ENCODE assay signal across 8 mouse cellular contexts in the genomic region with DNA sequence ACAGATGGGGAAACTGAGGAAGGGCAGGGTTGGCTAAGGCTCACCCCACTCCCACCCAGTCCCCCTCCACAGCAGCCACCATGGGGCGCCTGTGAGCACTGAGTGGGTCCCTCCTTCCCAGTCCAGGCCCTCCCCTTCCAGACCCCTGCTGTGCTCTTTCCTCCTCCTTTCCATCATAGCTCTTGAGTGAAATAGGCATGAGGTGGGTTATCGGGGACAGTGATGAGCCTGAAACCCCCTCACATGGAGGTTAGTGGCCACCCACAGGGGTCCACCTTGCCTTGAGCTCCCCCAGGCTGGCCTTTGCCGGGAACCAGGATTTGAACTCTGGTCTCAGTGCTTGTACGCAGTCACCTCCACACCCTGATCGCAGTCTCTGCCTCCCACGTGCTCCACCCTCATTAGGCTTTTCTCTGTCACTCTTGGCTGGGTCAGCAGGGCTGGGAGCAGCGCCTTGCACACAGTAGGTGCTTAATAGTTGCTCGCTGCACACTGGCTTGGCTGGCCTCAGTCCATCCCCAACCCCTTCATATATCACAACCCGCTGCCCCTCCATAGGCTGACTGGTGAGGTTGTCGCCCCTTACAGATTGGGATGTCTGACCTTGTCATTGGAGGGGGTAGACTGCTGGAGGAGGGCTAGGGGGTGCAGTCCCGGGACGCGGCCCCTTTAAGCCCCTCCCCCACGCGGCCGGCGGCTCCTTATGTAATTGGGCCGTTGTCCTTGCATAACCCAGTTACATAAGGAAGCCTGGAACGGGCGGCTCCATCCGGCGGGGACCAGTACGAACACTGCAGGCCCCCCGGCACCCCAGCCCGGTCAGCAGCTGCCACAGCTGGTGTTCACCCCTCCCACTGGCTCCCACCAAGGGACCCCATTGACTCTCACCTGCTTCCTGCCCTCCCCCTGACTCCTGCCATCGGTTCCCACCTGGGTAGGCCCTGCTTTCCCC. TPM values are rescaled to one million over a fixed set of nuclear protein-coding genes. Genes with fewer than 3 reads are reported as not detected.
DNase-seq lines count a peak whose midpoint lies in the region; ATAC-seq and TF ChIP-seq lines count a peak whose summit lies in the region.

No protein-coding gene starts in this region.

- TF ChIP-seq CTCF in thymus, adult 2 months (IDR thresholded peaks at IDR 0.05; ENCODE audit: borderline replicate concordance, control insufficient read depth, extremely low read depth, insufficient read depth, low read length, poor library complexity) = no peak
- no peak for TF ChIP-seq CTCF in heart, postnatal 0 days (IDR thresholded peaks at IDR 0.05; ENCODE audit: low read depth)

- H3K4me3 ChIP-seq in thymus, adult 2 months (ENCODE audit: control insufficient read depth, insufficient read depth, low read length) = no peak overlapping the region; the same call in 1 of the 2 replicates
- 0 out of 2 replicates have a peak overlapping the region, but pooled peaks have one; percentile 5 for H3K4me3 ChIP-seq in forebrain, embryonic 12.5 days (replicated peaks)
- H3K4me3 ChIP-seq in heart, postnatal 0 days (ENCODE audit: low read depth, low read length) = no peak overlapping the region

- ATAC-seq in forebrain, embryonic 12.5 days (ENCODE audit: low FRiP score) = peak; percentile 14; the same call in 1 of the 2 replicates
- ATAC-seq in heart, postnatal 0 days (ENCODE audit: insufficient read depth, low read depth) = peak; percentile 21
- no peak for ATAC-seq in CD4-positive, CD25-positive, alpha-beta regulatory T cell, adult 4 months

- peak overlapping the region; percentile 57; the same call in 1 of the 2 replicates for H3K27ac ChIP-seq in thymus, adult 2 months (ENCODE audit: control insufficient read depth, insufficient read depth, low read length)
- H3K27ac ChIP-seq in forebrain, embryonic 12.5 days = peak overlapping the region; percentile 80; the same call in 1 of the 2 replicates
- peak overlapping the region; percentile 97 for H3K27ac ChIP-seq in heart, postnatal 0 days (ENCODE audit: low read depth)

- no peak for DNase-seq in thymus, adult 2 months
- DNase-seq in thymus, adult 18-20 months = no peak
- peak; percentile 72 for DNase-seq in heart, postnatal 0 days (ENCODE audit: low spot score)
- peak; percentile 93 to 97 for DNase-seq in kidney, postnatal 25 days
- DNase-seq in lung, adult 18-20 months = peak; percentile 89 to 94
- DNase-seq in ovary, adult 18-20 months (ENCODE audit: low spot score) = peak; percentile 75

- H3K36me3 ChIP-seq in thymus, adult 2 months (ENCODE audit: control insufficient read depth, insufficient read depth, low read length) = no peaks in the 10 kb centered on the region
- no peaks in the 10 kb centered on the region for H3K36me3 ChIP-seq in forebrain, embryonic 12.5 days (replicated peaks)
- peaks cover 1% of the 10 kb centered on the region; the same call in 1 of the 2 replicates for H3K36me3 ChIP-seq in heart, postnatal 0 days (replicated peaks; ENCODE audit: control insufficient read depth, insufficient read depth, low read length)

- peak; percentile 99 for TF ChIP-seq EP300 in heart, postnatal 0 days (IDR thresholded peaks at IDR 0.05; ENCODE audit: low read depth)

- no peaks in the 10 kb centered on the region for H3K27me3 ChIP-seq in thymus, adult 2 months (ENCODE audit: control insufficient read depth, insufficient read depth, low read length)
- peaks cover 8% of the 10 kb centered on the region for H3K27me3 ChIP-seq in forebrain, embryonic 12.5 days
- no peaks in the 10 kb centered on the region for H3K27me3 ChIP-seq in heart, postnatal 0 days (ENCODE audit: control insufficient read depth, insufficient read depth, low read length)

- no peak for TF ChIP-seq POLR2A in thymus, adult 2 months (IDR thresholded peaks at IDR 0.05; ENCODE audit: control insufficient read depth, extremely low read depth, insufficient read depth, low read length, poor library complexity)

- H3K4me2 ChIP-seq in forebrain, embryonic 12.5 days = peak overlapping the region; percentile 35
- H3K4me2 ChIP-seq in heart, postnatal 0 days (ENCODE audit: low read depth, low read length) = peak overlapping the region; percentile 48

- WGBS in thymus, adult 2 months = 49% methylated on average over 26 of the region's 26 CpGs
- WGBS in forebrain, embryonic 12.5 days = 28% methylated on average over 26 of the region's 26 CpGs
- 34% methylated on average over 25 of the region's 26 CpGs for WGBS in heart, postnatal 0 days

- no peak overlapping the region for H3K9ac ChIP-seq in forebrain, embryonic 12.5 days
- H3K9ac ChIP-seq in heart, postnatal 0 days (replicated peaks; ENCODE audit: low read depth, low read length) = 0 out of 2 replicates have a peak overlapping the region, but pooled peaks have one; percentile 6

- H3K9me3 ChIP-seq in forebrain, embryonic 12.5 days = no peaks in the 10 kb centered on the region
- H3K9me3 ChIP-seq in heart, postnatal 0 days (replicated peaks; ENCODE audit: control insufficient read depth, low read length) = no peaks in the 10 kb centered on the region

- peaks cover 12% of the 10 kb centered on the region for H3K4me1 ChIP-seq in thymus, adult 2 months (replicated peaks; ENCODE audit: control insufficient read depth, insufficient read depth, low read length)
- peaks cover 90% of the 10 kb centered on the region for H3K4me1 ChIP-seq in forebrain, embryonic 12.5 days
- peaks cover 83% of the 10 kb centered on the region for H3K4me1 ChIP-seq in heart, postnatal 0 days (ENCODE audit: control insufficient read depth, insufficient read depth)

RNA-seq across cellular contexts. Expression of a gene that starts 20.7 kb away (rescaled TPM):
- polyA plus RNA-seq in thymus, adult 2 months (2012; rRNA removed) = 49.7 and 51.1 TPM in 2 replicates
- polyA plus RNA-seq in forebrain, embryonic 12.5 days (2016; fragmentation: Nextera tagmentation; extraction: Ambion mirVana) = 1.8 and 2.6 TPM in 2 replicates
- 6.6 and 7.8 TPM in 2 replicates for total RNA-seq in heart, postnatal 0 days (2014; rRNA removed; ENCODE audit: low replicate concordance)
- polyA plus RNA-seq in heart, postnatal 0 days (2015; fragmentation: Nextera tagmentation; extraction: Ambion mirVana) = 3.3 and 3.8 TPM in 2 replicates
- polyA plus RNA-seq in CD4-positive, CD25-positive, alpha-beta regulatory T cell, adult 4 months (2017; shearing (Covaris generic)) = 10 to 100 TPM in 1 of 2 experiments, 1 to 10 TPM in 1; 9.0 to 10.8 TPM

RNA-seq across cellular contexts. Expression of a gene that starts 24.8 kb away (rescaled TPM):
- 7.5 and 8.4 TPM in 2 replicates for polyA plus RNA-seq in thymus, adult 2 months (2012; rRNA removed)
- polyA plus RNA-seq in forebrain, embryonic 12.5 days (2016; fragmentation: Nextera tagmentation; extraction: Ambion mirVana) = 1.4 and 2.1 TPM in 2 replicates
- total RNA-seq in heart, postnatal 0 days (2014; rRNA removed; ENCODE audit: low replicate concordance) = not detected in 2 replicates
- polyA plus RNA-seq in heart, postnatal 0 days (2015; fragmentation: Nextera tagmentation; extraction: Ambion mirVana) = 0.45 and 0.70 TPM in 2 replicates
- 1 to 10 TPM in 1 of 2 experiments, under 1 TPM in 1; 0.71 to 2.3 TPM for polyA plus RNA-seq in CD4-positive, CD25-positive, alpha-beta regulatory T cell, adult 4 months (2017; shearing (Covaris generic))

RNA-seq across cellular contexts. Expression of a gene that starts 29.3 kb away (rescaled TPM):
- polyA plus RNA-seq in thymus, adult 2 months (2012; rRNA removed) = 4.1 and 5.3 TPM in 2 replicates
- 4.2 and 4.6 TPM in 2 replicates for polyA plus RNA-seq in forebrain, embryonic 12.5 days (2016; fragmentation: Nextera tagmentation; extraction: Ambion mirVana)
- total RNA-seq in heart, postnatal 0 days (2014; rRNA removed; ENCODE audit: low replicate concordance) = 0.11 TPM in 1 of 2 replicates, not detected in the other
- polyA plus RNA-seq in heart, postnatal 0 days (2015; fragmentation: Nextera tagmentation; extraction: Ambion mirVana) = 0.43 and 1.1 TPM in 2 replicates
- polyA plus RNA-seq in CD4-positive, CD25-positive, alpha-beta regulatory T cell, adult 4 months (2017; shearing (Covaris generic)) = 1 to 10 TPM; 2.2 to 3.7 TPM

RNA-seq across cellular contexts. Expression of a gene that starts 29.4 kb away (rescaled TPM):
- polyA plus RNA-seq in thymus, adult 2 months (2012; rRNA removed) = 119 and 123 TPM in 2 replicates
- 68.1 and 68.5 TPM in 2 replicates for polyA plus RNA-seq in forebrain, embryonic 12.5 days (2016; fragmentation: Nextera tagmentation; extraction: Ambion mirVana)
- 123 and 139 TPM in 2 replicates for total RNA-seq in heart, postnatal 0 days (2014; rRNA removed; ENCODE audit: low replicate concordance)
- 75.2 and 77.6 TPM in 2 replicates for polyA plus RNA-seq in heart, postnatal 0 days (2015; fragmentation: Nextera tagmentation; extraction: Ambion mirVana)
- polyA plus RNA-seq in CD4-positive, CD25-positive, alpha-beta regulatory T cell, adult 4 months (2017; shearing (Covaris generic)) = 10 to 100 TPM in 1 of 2 experiments, 1 to 10 TPM in 1; 9.4 to 13.9 TPM

RNA-seq across cellular contexts. Expression of a gene that starts 35.3 kb away (rescaled TPM):
- 181 and 201 TPM in 2 replicates for polyA plus RNA-seq in thymus, adult 2 months (2012; rRNA removed)
- polyA plus RNA-seq in forebrain, embryonic 12.5 days (2016; fragmentation: Nextera tagmentation; extraction: Ambion mirVana) = 145 and 148 TPM in 2 replicates
- total RNA-seq in heart, postnatal 0 days (2014; rRNA removed; ENCODE audit: low replicate concordance) = 47.6 and 53.9 TPM in 2 replicates
- 45.8 and 48.4 TPM in 2 replicates for polyA plus RNA-seq in heart, postnatal 0 days (2015; fragmentation: Nextera tagmentation; extraction: Ambion mirVana)
- polyA plus RNA-seq in CD4-positive, CD25-positive, alpha-beta regulatory T cell, adult 4 months (2017; shearing (Covaris generic)) = 10 to 100 TPM; 12.3 to 16.4 TPM

Comparison
In these comparisons a context has a peak if more than half of its experiments do, and no peak if none do; other contexts are left out.
1. DNase-seq: peak in heart, postnatal 0 days (single experiment), kidney, postnatal 25 days (2 of 2), lung, adult 18-20 months (2 of 2) and ovary, adult 18-20 months (single experiment); none in thymus, adult 2 months (single experiment) and thymus, adult 18-20 months (0 of 2).
2. Peak in every context shown above with its lines, with median percentiles within 50 percentile points of each other: H3K27ac ChIP-seq.